Mouse (Mus musculus): ENCODE results near the gene Ralgapa1. TPM values are rescaled to one million over a fixed set of nuclear protein-coding genes. Genes with fewer than 3 reads are reported as not detected.

Ralgapa1 gene
- total and polyA plus RNA-seq, 3 experiments: 14.1 to 111 (median 29.7) TPM

DNA sequence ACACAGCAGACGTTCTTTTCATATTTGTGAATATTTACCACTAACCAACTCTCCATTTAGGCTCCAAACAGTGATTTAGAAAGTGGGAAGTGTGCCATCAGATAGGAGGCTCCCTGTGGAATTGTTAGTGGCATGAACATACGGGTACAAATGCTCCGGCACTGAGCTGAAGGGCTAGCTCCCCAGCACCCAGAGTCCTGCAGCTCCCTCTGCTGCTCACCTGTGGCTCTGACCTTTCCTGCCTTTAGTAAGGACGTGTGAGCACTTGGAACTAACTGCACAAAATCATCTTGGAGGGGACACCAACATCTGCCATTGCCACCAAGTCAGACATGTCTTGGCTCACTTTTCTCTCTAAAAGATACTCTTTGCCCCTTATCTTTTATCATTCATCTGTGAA is 194.3 kb downstream of the Ralgapa1 start:
- Histone ChIP-seq H3K27me3 (ENCODE audit: control insufficient read depth in 1 of 2, insufficient read depth in 2 of 2, low read length in 2 of 2) (no peaks in the 10 kb centered on the region), H3K36me3 (ENCODE audit: control insufficient read depth in 1 of 2, insufficient read depth in 2 of 2, low read length in 2 of 2) (peaks cover 0 to 12% of the 10 kb centered on the region in 2 experiments; a peak in 3 of 4 replicates), H3K4me1 (ENCODE audit: control insufficient read depth in 1 of 2, insufficient read depth in 2 of 2, low read length in 2 of 2) (peaks cover 2 to 9% of the 10 kb centered on the region in 2 experiments; a peak in 3 of 4 replicates), H3K27ac (ENCODE audit: control insufficient read depth, low read depth, low read length) (no peak overlapping the region), H3K9ac (ENCODE audit: control insufficient read depth, low read depth, low read length, poor library complexity, severe bottlenecking) (no peak overlapping the region), H3K4me3 (ENCODE audit: control insufficient read depth in 1 of 2, insufficient read depth in 1 of 2, low read depth in 2 of 2, low read length in 2 of 2) (no peak overlapping the region), H3K79me2 (ENCODE audit: control insufficient read depth, insufficient read depth, low read length, poor library complexity) (no peaks in the 10 kb centered on the region), H3K9me3 (replicated peaks; ENCODE audit: insufficient read depth, low read length) (no peaks in the 10 kb centered on the region)
- TF ChIP-seq MAX (IDR thresholded peaks at IDR 0.05; ENCODE audit: low read length) (no peak), RAD21 (IDR thresholded peaks at IDR 0.05; ENCODE audit: low read depth, low read length) (peak; percentile 30), CTCF (IDR thresholded peaks at IDR 0.05 in 2 of 3, conservative IDR thresholded peaks at IDR 0.05 in 1 of 3; ENCODE audit: control insufficient read depth in 1 of 3, insufficient read depth in 1 of 3, low read depth in 2 of 3, low read length in 3 of 3, poor library complexity in 1 of 3, severe bottlenecking in 1 of 3) (peak; percentile 11 to 43 (median 40); a peak in 5 of 6 replicates), SMC3 (IDR thresholded peaks at IDR 0.05; ENCODE audit: low read depth, low read length) (peak; percentile 24; the same call in 1 of the 2 replicates)
- no peak for DNase-seq (ENCODE audit: low read depth, low spot score)

DNA sequence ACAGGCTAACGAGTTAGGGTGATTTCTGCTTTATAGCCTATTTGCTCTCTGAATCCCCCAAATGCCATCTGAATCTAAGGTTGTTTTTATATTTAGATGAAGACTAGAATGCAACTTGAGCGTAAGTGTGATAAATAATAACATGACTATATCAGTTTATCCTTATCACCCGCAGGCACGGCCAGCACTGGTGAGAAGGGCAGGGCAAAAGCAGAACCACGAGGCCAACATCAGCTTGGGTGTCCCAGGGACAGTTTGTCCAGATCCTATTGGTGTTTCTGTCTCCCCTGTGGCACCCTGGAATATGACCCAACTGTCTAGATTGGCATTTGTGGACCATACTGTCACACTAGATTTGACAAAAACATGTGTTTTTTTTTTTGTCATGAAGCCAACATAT is 197.7 kb downstream of the Ralgapa1 start:
- Histone ChIP-seq H3K27ac (ENCODE audit: control insufficient read depth, low read depth, low read length) (no peak overlapping the region), H3K79me2 (ENCODE audit: control insufficient read depth, insufficient read depth, low read length, poor library complexity) (no peaks in the 10 kb centered on the region), H3K4me3 (ENCODE audit: control insufficient read depth in 1 of 2, insufficient read depth in 1 of 2, low read depth in 2 of 2, low read length in 2 of 2) (no peak overlapping the region), H3K27me3 (ENCODE audit: control insufficient read depth in 1 of 2, insufficient read depth in 2 of 2, low read length in 2 of 2) (no peaks in the 10 kb centered on the region), H3K9ac (ENCODE audit: control insufficient read depth, low read depth, low read length, poor library complexity, severe bottlenecking) (no peak overlapping the region), H3K9me3 (replicated peaks; ENCODE audit: insufficient read depth, low read length) (no peaks in the 10 kb centered on the region), H3K4me1 (ENCODE audit: control insufficient read depth in 1 of 2, insufficient read depth in 2 of 2, low read length in 2 of 2) (peaks cover 2 to 9% of the 10 kb centered on the region in 2 experiments; a peak in 3 of 4 replicates), H3K36me3 (ENCODE audit: control insufficient read depth in 1 of 2, insufficient read depth in 2 of 2, low read length in 2 of 2) (peaks cover 0 to 12% of the 10 kb centered on the region in 2 experiments; a peak in 3 of 4 replicates)
- DNase-seq (ENCODE audit: low read depth, low spot score): peak; percentile 19
- TF ChIP-seq GATA1 (IDR thresholded peaks at IDR 0.05; ENCODE audit: low read depth, low read length) (0 out of 2 replicates have a peak, but pooled peaks have one; percentile 21), MXI1 (IDR thresholded peaks at IDR 0.05; ENCODE audit: low read depth, low read length) (no peak)

- no peak overlapping the region for H3K27ac ChIP-seq (ENCODE audit: control insufficient read depth, low read depth, low read length)
- TF ChIP-seq RCOR1 (IDR thresholded peaks at IDR 0.05; ENCODE audit: low read depth, low read length) (no peak), TAL1 (IDR thresholded peaks at IDR 0.05; ENCODE audit: low read length) (peak; percentile 26)
- DNase-seq (ENCODE audit: low read depth, low spot score): no peak
Measured at GRCm38 (mm10) chr12:55622615-55623245, 198.2 kb downstream of the Ralgapa1 start.

DNA sequence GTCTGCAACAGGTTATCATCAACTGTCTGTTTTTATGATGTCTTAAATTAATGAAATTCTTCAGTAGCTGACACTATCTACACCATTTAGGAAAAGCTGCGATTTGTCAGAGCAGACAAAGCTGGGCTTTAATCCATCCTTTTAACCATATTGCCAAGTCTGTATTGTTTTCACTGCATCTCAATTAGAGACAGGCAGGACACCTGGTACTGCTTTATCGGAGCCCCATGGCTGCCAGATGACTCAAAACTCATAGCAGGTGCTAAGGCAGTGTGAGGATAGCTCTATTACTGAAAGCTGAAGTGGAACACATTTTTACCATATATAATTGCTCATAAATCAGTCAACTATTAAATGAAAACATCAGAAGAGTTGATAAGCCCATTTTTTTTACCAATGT is 200.6 kb downstream of the Ralgapa1 start:
- H3K79me2 ChIP-seq (ENCODE audit: control insufficient read depth, insufficient read depth, low read length, poor library complexity): no peaks in the 10 kb centered on the region
- H3K4me1 ChIP-seq (ENCODE audit: control insufficient read depth in 1 of 2, insufficient read depth in 2 of 2, low read length in 2 of 2): peaks cover 2 to 9% of the 10 kb centered on the region in 2 experiments; a peak in 3 of 4 replicates
- H3K27me3 ChIP-seq (ENCODE audit: control insufficient read depth in 1 of 2, insufficient read depth in 2 of 2, low read length in 2 of 2): no peaks in the 10 kb centered on the region
- DNase-seq (ENCODE audit: low read depth, low spot score): no peak
- no peaks in the 10 kb centered on the region for H3K9me3 ChIP-seq (replicated peaks; ENCODE audit: insufficient read depth, low read length)
- no peak for TF ChIP-seq JUND (IDR thresholded peaks at IDR 0.05; ENCODE audit: low read depth, low read length)
- no peak for TF ChIP-seq CTCF (IDR thresholded peaks at IDR 0.05 in 2 of 3, conservative IDR thresholded peaks at IDR 0.05 in 1 of 3; ENCODE audit: control insufficient read depth in 1 of 3, insufficient read depth in 1 of 3, low read depth in 2 of 3, low read length in 3 of 3, poor library complexity in 1 of 3, severe bottlenecking in 1 of 3)
- no peak for TF ChIP-seq NELFE (IDR thresholded peaks at IDR 0.05; ENCODE audit: low read depth, low read length)
- no peak for TF ChIP-seq SMC3 (IDR thresholded peaks at IDR 0.05; ENCODE audit: low read depth, low read length)
- no peak overlapping the region for H3K9ac ChIP-seq (ENCODE audit: control insufficient read depth, low read depth, low read length, poor library complexity, severe bottlenecking)
- H3K4me3 ChIP-seq (ENCODE audit: control insufficient read depth in 1 of 2, insufficient read depth in 1 of 2, low read depth in 2 of 2, low read length in 2 of 2): no peak overlapping the region
- peaks cover 0 to 12% of the 10 kb centered on the region in 2 experiments; a peak in 3 of 4 replicates for H3K36me3 ChIP-seq (ENCODE audit: control insufficient read depth in 1 of 2, insufficient read depth in 2 of 2, low read length in 2 of 2)
- no peak overlapping the region for H3K27ac ChIP-seq (ENCODE audit: control insufficient read depth, low read depth, low read length)

More at GRCm38 (mm10) chr12:55622615-55623245, 198.2 kb downstream of the Ralgapa1 start:
- Histone ChIP-seq H3K9me3 (replicated peaks; ENCODE audit: insufficient read depth, low read length) (no peaks in the 10 kb centered on the region), H3K9ac (ENCODE audit: control insufficient read depth, low read depth, low read length, poor library complexity, severe bottlenecking) (no peak overlapping the region), H3K4me1 (ENCODE audit: control insufficient read depth in 1 of 2, insufficient read depth in 2 of 2, low read length in 2 of 2) (peaks cover 2 to 9% of the 10 kb centered on the region in 2 experiments; a peak in 3 of 4 replicates), H3K79me2 (ENCODE audit: control insufficient read depth, insufficient read depth, low read length, poor library complexity) (no peaks in the 10 kb centered on the region), H3K36me3 (ENCODE audit: control insufficient read depth in 1 of 2, insufficient read depth in 2 of 2, low read length in 2 of 2) (peaks cover 0 to 12% of the 10 kb centered on the region in 2 experiments; a peak in 3 of 4 replicates), H3K27me3 (ENCODE audit: control insufficient read depth in 1 of 2, insufficient read depth in 2 of 2, low read length in 2 of 2) (no peaks in the 10 kb centered on the region), H3K4me3 (ENCODE audit: control insufficient read depth in 1 of 2, insufficient read depth in 1 of 2, low read depth in 2 of 2, low read length in 2 of 2) (no peak overlapping the region)
